Mouse (Mus musculus) layer of hippocampus, postnatal 36 days (tissue): Measurements from ENCODE around the gene Gm37240. TPM values are rescaled to one million over a fixed set of nuclear protein-coding genes. Genes with fewer than 3 reads are reported as not detected.

Source experiments
- DNase-seq, 2 experiments: peaks; one replicate each; pipeline ENCODE4 v3.0.0; 2022
- total RNA-seq, 2 experiments: library from RNA; stranded (reverse); gene quantifications; 2 replicates each; pipeline ENCODE4 v1.2.3; 2021

The Gm37240 gene
- total RNA-seq, 2 experiments from 2014 or later = not detected

GRCm38 (mm10) chr3:85391756-85392155 is 495.6 kb downstream of the Gm37240 start:
- no peak for DNase-seq

- DNase-seq = peak in 1 of 2 experiments; percentile 28
Measured at GRCm38 (mm10) chr3:85391111-85391510, 496.2 kb downstream of the Gm37240 start.

GRCm38 (mm10) chr3:85385371-85385770 is 501.9 kb downstream of the Gm37240 start:
- DNase-seq = no peak

DNA sequence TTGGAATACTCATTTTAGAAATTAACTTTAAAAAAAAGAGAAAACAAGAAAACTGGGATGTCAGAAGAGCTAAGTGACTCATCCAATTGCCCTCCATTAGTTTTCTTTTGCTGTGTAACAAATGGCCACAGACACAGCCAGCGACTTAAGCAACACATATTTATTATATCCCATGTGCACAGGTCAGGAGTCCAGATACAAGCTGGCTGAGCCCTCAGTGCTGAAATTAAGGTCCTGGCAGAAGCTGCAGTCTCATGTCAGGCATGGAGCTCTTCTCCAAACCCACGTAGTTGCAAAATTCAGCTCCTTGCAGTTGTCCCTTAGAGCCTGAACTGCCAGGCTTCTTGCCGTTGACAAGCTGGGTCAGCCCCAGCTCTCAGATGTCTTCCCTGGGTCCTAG is 504.0 kb downstream of the Gm37240 start:
- no peak for DNase-seq

DNA sequence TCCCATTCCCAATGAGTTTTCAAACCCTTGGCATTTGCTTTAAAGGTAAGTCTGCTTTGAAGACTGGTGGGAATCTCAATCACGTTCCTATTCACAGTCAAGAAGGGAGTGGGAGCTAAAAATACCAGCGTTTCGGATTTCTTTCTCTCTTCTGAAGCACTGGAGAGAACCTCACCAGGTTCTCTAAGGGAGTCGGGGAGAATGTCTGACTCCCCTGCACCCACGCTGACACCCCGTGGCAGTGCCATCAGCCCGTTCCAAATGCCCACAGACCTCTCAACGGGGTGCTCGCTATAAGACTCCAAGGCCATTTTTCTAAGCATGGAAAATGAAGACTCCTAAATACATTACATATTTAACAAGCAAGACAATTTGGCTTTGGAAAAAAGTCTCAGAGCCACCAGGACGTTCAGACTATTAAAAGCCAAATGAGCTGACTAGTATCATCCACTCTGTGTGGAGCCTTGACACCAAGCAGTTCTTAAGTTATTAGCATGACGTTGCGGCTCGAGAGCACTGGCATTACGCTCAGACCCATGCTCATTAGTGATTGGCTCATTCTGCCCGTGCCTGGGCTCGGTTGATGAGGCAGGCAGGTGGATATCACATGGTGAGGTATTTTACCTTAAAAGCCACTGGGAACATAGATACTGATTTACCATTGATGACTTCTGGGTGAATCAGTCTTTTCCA is 508.5 kb downstream of the Gm37240 start:
- DNase-seq = no peak

DNA sequence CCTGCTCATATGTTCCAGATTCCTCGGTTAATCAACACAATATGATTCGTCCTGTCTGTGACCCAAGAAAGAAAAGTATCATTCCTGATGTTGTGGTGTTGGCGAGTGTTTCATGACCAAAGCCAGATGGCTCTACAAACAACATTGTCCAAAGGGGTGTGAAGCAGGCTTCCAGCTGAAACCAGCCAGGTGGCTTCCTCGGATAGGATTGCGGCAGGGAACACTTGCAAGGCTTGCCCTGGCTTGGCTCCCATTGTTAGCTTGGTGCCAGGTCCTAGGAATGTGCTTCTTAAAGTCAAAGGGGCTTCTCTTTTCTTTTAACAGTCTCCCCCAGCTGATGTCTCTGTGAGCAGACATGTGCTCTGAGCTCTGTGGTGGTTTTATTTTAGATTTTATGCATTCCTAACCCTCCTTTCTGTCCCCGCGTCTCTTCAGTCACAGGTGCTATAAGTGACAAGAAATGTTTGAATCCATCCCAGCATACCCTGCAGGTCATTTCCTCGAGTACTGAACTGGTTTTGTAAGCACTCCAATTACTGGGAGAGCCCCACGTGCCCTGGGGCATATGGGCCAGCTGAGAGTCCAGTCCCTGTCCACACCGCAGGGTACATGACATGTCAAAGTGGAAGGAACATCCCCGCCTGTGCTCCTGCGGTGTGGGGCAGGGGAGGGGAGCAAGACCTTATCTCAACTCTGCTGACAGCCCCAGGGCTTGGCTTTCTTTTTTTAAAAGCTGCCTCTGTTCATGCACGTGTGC is 509.2 kb downstream of the Gm37240 start:
- no peak for DNase-seq

GRCm38 (mm10) chr3:85377505-85377904 is 509.8 kb downstream of the Gm37240 start:
- DNase-seq = peak in 1 of 2 experiments; percentile 39

- no peak for DNase-seq
Measured at GRCm38 (mm10) chr3:85376541-85376940, 510.8 kb downstream of the Gm37240 start.

- DNase-seq = no peak
Measured at GRCm38 (mm10) chr3:85373039-85373438, 514.3 kb downstream of the Gm37240 start.

DNA sequence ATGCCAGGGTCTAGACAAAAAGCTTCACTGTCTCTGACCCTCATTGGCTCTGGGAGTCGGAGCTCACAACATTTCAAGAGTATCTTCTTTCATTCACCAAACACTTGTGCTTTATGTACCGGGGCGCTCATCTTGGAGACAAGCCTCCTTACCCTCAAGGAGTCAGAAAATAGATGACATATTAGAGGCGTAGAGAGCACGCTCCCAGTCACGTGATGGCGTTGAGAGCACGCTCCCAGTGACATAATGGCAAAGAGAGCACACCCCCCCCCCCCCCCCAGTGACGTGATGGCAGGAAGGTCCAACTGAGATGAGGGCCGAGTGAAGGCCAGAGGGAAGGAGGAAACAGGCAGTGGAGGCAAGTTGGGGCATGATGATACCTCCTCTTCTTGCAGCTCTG is 517.5 kb downstream of the Gm37240 start:
- DNase-seq = no peak

DNA sequence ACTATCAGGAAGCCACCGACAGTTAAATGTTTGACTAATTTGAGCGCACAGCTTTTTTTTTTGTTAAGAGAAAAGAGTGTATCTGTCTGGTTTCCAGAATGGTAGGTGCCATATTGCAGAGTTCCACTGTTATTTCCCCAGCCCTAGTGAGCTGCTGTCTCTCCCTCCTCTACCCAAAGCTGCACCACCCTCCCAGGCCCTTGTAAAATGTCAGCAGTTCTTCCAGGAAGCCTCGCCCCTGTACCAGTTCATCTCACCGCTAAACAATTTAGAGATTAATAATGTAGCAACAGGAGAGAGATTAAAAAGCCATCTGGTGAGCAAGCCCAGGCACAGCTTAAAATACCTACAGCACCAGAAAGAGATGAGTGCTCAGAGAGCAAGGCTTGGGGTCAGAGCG is 518.2 kb downstream of the Gm37240 start:
- peak in 1 of 2 experiments; percentile 55 for DNase-seq

GRCm38 (mm10) chr3:85368354-85369120 is 518.8 kb downstream of the Gm37240 start:
- DNase-seq = peak; percentile 73 to 80

GRCm38 (mm10) chr3:85364591-85365343 is 522.6 kb downstream of the Gm37240 start:
- DNase-seq = no peak

DNA sequence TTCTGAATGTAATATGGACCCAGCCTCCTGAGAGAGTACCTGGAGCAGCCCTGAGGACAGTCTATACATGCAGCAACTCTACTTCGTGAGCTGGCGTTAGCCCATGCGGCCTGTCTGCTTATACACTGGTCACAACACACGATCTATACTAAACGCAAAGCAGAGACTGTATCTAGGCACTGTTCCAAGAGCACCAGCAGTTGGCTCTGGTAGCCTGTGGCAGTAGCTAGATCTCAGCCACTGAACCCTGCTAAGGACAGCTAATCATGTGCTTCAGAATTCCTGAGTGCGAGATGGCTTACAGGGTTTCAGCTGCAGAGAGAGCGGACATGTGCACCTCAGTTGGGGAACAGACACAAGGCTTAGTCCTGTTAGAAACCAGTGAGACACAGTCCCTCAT is 524.4 kb downstream of the Gm37240 start:
- no peak for DNase-seq

DNA sequence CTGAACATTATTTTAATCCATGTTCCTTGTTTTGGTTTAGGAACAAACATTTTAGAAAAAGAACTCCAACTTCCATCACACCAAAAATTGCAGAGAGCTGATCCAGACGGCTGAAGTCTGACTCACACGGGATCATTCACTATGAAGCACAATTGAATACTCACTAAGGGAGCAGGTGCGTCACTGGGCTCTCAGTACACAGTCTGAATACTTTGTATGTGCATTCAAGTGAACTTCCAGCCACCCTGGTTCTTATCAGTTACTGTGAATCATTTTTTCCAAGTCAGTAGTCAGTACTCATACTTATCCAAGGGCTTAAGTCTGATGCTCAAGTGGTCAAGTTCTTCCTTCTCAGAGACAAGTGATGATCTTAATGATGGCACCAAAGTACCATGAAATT is 530.9 kb downstream of the Gm37240 start:
- DNase-seq = no peak

- no peak for DNase-seq
Measured at GRCm38 (mm10) chr3:85348021-85348420, 539.3 kb downstream of the Gm37240 start.

DNA sequence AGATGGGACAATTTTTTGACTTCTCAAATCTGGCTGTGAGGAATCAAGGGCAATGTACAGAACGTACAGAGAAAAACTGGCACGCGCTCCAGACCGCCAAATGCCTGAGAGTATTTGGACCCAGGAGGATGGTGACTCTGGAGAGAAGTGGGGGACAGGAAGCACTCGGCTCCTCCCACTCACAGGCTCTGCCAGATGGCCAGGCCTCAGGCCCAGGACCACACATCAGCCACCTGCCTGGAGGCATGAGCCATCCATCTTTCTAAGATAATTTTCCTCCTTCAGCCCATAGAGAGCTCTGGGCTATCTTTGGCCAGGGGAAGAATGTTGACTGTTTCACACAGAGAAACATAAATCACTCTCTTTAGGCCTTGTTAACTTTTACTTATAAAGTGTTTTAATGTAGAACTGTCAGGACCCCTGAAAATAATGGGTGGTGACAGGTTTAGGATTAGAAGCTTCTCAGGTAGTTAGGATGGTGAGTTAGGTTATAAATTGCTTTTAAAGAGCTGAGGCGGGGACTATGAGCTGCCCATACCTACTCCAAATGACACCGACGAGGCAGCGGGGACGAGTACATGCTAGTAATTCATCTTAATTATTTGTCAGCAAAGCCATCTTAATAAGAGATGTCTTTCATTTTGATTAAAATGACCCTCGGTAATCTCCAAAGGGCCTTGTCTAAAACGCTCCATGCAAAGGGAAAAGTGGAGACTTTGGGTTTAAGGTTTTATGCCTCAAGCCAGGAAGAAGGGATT is 546.0 kb downstream of the Gm37240 start:
- DNase-seq = no peak

GRCm38 (mm10) chr3:85340491-85340890 is 546.8 kb downstream of the Gm37240 start:
- no peak for DNase-seq

- DNase-seq = no peak
Measured at GRCm38 (mm10) chr3:85339926-85340325, 547.4 kb downstream of the Gm37240 start.

DNA sequence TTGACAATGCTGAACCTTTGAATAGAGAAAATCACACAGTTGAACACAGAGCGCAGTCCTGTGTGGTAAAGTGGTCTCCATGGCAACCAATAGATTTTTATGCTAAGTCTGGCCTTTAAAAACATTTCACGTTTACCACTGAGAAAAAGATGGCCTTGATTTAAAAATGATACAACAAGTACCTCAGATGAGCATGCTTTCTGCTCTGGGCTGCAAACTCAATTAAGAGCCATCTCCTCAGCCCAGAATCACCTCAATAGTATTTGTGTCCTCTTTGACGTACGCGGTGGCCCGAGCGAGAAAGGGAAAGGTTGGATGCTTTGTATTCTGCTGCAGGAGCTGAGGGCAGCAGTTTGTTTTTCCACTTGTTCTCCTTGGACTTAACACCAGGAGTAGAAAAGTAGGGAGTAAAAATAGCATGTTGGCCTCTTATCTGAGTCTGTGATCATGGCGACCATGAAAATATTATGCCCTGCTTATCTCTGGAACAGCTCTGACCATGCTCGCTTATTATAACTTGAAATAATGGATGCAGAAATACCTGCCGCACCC is 548.0 kb downstream of the Gm37240 start:
- no peak for DNase-seq

GRCm38 (mm10) chr3:85338755-85339095 is 548.6 kb downstream of the Gm37240 start:
- no peak for DNase-seq
